Mouse (Mus musculus) hindbrain, embryonic 11.5 days (tissue): ENCODE measurements around the gene Cd79a. TPM values are rescaled to one million over a fixed set of nuclear protein-coding genes. Genes with fewer than 3 reads are reported as not detected.

Experiments used
- ATAC-seq: fragments of 200-750 bp; cut with Nextera tagmentation; 2 replicates; pipeline ENCODE4 v1.8.0; 2017; ENCODE audit warnings: mild to moderate bottlenecking, moderate TSS enrichment, moderate library complexity; ENCODE audit not compliant: low FRiP score
- DNase-seq: peaks from one replicate; pipeline ENCODE4 v3.0.0-alpha.2; 2015; ENCODE audit warnings: low spot score
- H3K27ac ChIP-seq: fragments of 300-500 bp; sonication (generic); 2 replicates; pipeline ENCODE4 v1.5.1; 2014; ENCODE audit warnings: mild to moderate bottlenecking, low read depth, low read length
- H3K27me3 ChIP-seq: fragments of 300-500 bp; sonication (generic); 2 replicates; pipeline ENCODE4 v1.6.1; 2014; ENCODE audit warnings: mild to moderate bottlenecking, low read length, moderate library complexity, mixed read lengths; ENCODE audit not compliant: control insufficient read depth, insufficient read depth
- H3K36me3 ChIP-seq: fragments of 300-500 bp; sonication (generic); 2 replicates; pipeline ENCODE4 v1.6.1; 2014; ENCODE audit warnings: mild to moderate bottlenecking, low read length, moderate library complexity, mixed read lengths; ENCODE audit not compliant: control insufficient read depth, insufficient read depth
- H3K4me1 ChIP-seq: fragments of 300-500 bp; sonication (generic); replicated peaks from 2 replicates; pipeline ENCODE4 v1.6.1; 2014; ENCODE audit warnings: low read length, mixed read lengths; ENCODE audit not compliant: control insufficient read depth, insufficient read depth
- H3K4me2 ChIP-seq: fragments of 300-500 bp; sonication (generic); replicated peaks from 2 replicates; pipeline ENCODE4 v1.6.1; 2014; ENCODE audit warnings: mild to moderate bottlenecking, low read depth, low read length
- H3K4me3 ChIP-seq: fragments of 300-500 bp; sonication (generic); 2 replicates; pipeline ENCODE4 v1.5.1; 2014; ENCODE audit warnings: low read depth, low read length
- H3K9ac ChIP-seq: fragments of 300-500 bp; sonication (generic); 2 replicates; pipeline ENCODE4 v1.6.1; 2014; ENCODE audit warnings: low read depth, low read length
- H3K9me3 ChIP-seq: fragments of 300-500 bp; sonication (generic); 2 replicates; pipeline ENCODE4 v1.6.1; 2016; ENCODE audit warnings: low read length; ENCODE audit not compliant: control insufficient read depth
- WGBS: fragments of 180-500 bp; shearing (Covaris S2); extraction: QIAGEN DNeasy Blood & Tissue Kit; methylation state at CpG from one replicate; pipeline ENCODE4 v1.1.7; 2014; 5-methylcytosine and 5-hydroxymethylcytosine counted together
- polyA plus RNA-seq: library from polyadenylated mRNA; unstranded; fragments of >200 nt; fragmentation: Nextera tagmentation; extraction: Ambion mirVana; gene quantifications from 2 replicates; pipeline ENCODE4 v1.2.1, GENCODE M21; 2014

Cd79a gene
- polyA plus RNA-seq, 1 experiment from 2014 or later: 0.39 TPM

DNA sequence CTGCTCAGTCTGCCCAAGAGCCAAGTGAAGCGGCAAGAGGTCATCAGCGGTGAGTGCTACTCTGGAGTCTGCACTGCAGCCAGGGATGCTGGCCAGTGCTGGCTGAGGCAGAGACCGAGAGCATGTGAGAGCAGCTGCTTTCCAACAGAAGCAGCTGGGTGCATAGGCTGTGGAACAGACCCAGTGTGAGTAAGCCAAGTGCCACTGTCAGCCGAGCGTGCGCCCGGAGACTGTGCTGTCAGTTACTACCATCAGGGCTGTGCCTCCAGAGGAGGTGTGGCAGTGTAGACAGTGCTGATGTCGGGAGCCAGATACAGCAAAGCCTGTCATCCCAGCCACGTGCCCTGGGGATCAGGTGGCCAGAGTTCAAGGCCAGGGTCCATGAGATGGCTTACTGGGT lies 22.5 kb downstream of the Cd79a start:
- Histone ChIP-seq H3K36me3 (peaks cover 19% of the 10 kb centered on the region), H3K4me1 (no peaks in the 10 kb centered on the region)
- DNase-seq: no peak

DNA sequence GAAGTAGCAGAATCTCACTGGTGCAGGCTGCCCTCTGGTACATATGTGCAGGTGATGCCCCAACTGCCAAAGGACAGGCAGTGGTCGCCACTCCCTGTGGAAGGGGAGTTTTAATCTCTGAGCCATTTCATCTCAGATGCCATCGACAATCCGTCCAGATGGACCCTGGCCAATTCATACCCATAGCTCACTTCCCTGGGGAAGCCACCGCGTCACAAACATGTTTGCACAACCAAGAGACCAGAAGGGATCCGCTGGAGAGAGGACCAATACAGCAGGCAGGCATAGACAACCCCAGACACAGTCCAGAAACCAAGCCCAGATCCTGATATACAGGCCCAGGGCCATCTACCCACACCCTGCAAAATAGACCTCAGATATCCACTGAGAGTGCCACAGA lies 33.3 kb downstream of the Cd79a start:
- Histone ChIP-seq H3K27ac (no peak overlapping the region), H3K9ac (no peak overlapping the region), H3K27me3 (peaks cover 57% of the 10 kb centered on the region), H3K4me2 (no peak overlapping the region), H3K9me3 (no peaks in the 10 kb centered on the region), H3K36me3 (peaks cover 6% of the 10 kb centered on the region), H3K4me1 (peaks cover 5% of the 10 kb centered on the region; the same call in 1 of the 2 replicates), H3K4me3 (no peak overlapping the region)
- WGBS: 49% methylated on average over 6 of the region's 6 CpGs
- DNase-seq (no peak), ATAC-seq (no peak)

More for the DNA sequence above, 22.5 kb downstream of the Cd79a start:
- H3K27me3 ChIP-seq: no peaks in the 10 kb centered on the region
- no peaks in the 10 kb centered on the region for H3K9me3 ChIP-seq
- H3K4me3 ChIP-seq: no peak overlapping the region
- H3K4me2 ChIP-seq: no peak overlapping the region
- ATAC-seq: no peak
- H3K27ac ChIP-seq: no peak overlapping the region
- H3K9ac ChIP-seq: no peak overlapping the region
- 95% methylated on average over 9 of the region's 9 CpGs for WGBS

DNA sequence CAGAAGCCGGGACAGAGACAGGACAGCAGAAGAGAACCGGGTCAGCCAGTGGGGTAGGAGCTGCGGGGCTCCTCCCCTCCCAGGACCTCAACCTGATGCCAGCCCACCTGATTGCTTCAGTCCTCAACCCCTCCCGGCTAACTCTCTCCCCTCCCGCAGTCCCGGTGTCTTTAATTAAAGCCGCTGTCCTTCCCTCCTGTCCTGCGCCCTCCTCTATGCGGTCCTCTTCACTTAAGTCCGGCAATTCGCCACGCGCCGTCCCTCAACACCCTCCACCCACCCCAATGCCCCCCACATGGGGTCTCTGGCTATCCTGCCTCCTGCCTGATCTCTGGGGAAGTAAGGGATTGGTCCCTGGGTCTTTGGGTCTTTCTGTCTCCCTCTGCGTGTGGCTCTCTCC lies 34.5 kb downstream of the Cd79a start:
- H3K9me3 ChIP-seq: no peaks in the 10 kb centered on the region
- no peak overlapping the region for H3K27ac ChIP-seq
- H3K36me3 ChIP-seq: no peaks in the 10 kb centered on the region
- no peak overlapping the region for H3K4me3 ChIP-seq
- peaks cover 59% of the 10 kb centered on the region for H3K27me3 ChIP-seq
- WGBS: 2% methylated on average over 15 of the region's 15 CpGs
- ATAC-seq (no peak), DNase-seq (peak; percentile 31)
- H3K4me1 ChIP-seq: peaks cover 5% of the 10 kb centered on the region; the same call in 1 of the 2 replicates
- no peak overlapping the region for H3K4me2 ChIP-seq
- H3K9ac ChIP-seq: no peak overlapping the region

DNA sequence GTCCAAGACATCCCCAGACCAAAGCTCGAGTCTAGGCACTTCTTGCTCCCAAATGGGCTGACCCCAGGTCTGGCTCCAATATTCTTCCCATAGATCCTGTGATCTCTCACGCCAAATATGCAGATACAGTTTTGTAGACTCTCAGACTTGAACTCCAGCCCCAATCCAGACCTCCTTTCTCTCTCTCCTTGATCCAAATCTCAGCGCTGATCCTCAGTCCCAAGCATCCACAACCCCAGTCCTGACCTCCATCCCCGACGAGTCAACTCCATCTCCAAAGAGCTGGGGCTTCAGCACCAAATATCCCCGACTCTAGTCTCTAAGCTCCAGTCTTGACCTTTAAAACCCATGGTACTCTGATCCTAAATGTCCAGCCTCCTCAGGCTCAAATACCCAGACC lies 46.5 kb downstream of the Cd79a start:
- WGBS: 7% methylated on average over 6 of the region's 6 CpGs
- H3K27me3 ChIP-seq: peaks cover 80% of the 10 kb centered on the region
- no peaks in the 10 kb centered on the region for H3K36me3 ChIP-seq
- no peak overlapping the region for H3K4me2 ChIP-seq
- peaks cover 8% of the 10 kb centered on the region for H3K4me1 ChIP-seq
- ATAC-seq (no peak), DNase-seq (no peak)
- H3K27ac ChIP-seq: no peak overlapping the region
- H3K9me3 ChIP-seq: no peaks in the 10 kb centered on the region
- no peak overlapping the region for H3K4me3 ChIP-seq
- no peak overlapping the region for H3K9ac ChIP-seq

DNA sequence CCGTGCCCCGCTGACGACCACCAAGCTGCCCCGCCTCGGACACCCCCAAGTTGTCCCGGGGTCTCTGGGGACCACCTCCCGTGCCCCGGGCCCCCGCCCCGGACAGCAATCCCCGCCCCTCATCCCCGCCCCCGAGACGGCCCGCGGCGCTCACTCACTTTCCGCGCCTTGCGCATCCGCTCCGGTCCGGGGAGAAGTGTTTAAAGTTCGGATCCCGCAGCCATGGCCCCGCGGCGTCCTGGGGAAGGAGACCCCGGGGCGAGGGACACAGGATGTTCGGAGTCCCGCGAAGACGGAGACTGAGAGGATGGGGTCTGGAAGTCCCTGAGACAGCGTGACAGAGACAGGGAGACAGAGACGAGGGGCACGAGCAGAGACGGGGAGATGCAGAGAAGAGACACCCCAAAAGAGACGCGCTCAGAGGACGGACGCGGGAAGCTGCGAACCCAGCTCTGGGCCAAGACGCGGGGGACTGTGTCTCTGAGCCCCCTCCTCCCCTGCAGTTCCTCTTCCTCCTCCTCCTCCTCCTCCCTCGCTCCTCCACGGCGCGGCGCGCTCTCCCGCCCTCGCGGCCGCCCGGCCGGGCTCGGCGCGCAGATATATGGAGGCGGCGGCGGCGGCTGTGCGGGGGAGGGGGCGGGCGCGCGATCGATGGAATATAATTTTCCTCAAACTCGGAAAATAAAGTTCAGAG lies 47.2 kb downstream of the Cd79a start, which contains the start of gene Gm4881:
Gene Gm4881 (minus strand): TSS at position 238 of the 694 bp plus-strand sequence.
- H3K4me1 ChIP-seq: peaks cover 8% of the 10 kb centered on the region
- no peaks in the 10 kb centered on the region for H3K9me3 ChIP-seq
- under 1% methylated on average over 50 of the region's 72 CpGs for WGBS
- DNase-seq (no peak), ATAC-seq (no peak)
- H3K9ac ChIP-seq: no peak within 1 kb of the TSS
- H3K27me3 ChIP-seq: peaks cover 82% of the 10 kb centered on the region
- peak within 1 kb of the TSS; percentile 51 for H3K4me2 ChIP-seq
- H3K36me3 ChIP-seq: no peaks in the 10 kb centered on the region
- no peak within 1 kb of the TSS for H3K27ac ChIP-seq
- peak within 1 kb of the TSS; percentile 32 for H3K4me3 ChIP-seq

DNA sequence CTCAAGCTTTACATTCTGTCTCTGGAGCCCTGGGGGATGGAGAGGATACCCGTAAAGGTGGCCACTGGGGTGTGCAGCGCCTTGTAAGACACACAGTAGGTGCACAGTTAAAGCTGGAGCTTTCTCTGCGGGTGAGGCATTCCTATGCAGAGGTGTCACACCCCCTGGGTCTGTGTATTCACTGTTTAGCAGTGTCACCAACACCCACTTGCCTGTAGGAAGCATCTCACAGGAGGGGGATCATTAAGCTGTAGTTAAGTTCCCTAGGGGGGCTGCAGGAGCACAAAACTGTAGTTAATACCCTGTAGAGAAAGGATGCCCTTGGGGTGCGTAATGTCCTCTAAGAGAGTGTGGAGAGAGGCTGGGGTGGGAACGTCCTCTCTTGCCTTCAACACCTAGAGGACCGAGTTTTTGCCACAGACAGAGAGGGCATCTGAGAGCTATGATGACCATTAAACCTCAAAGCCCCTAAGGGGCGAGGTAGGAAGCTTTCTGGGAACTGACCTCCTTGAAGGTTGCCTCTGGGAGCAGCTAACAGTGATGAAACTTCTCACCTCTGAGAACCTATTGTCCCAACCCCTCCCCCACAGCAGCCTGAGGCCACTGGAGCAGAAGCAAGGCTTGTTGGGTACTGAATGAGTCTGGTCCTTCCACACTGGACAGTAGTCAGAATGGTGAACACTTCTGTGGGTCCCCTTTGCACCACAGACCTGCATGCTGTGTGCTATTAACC lies 50.3 kb downstream of the Cd79a start:
- H3K27me3 ChIP-seq: peaks cover 89% of the 10 kb centered on the region
- H3K27ac ChIP-seq: no peak overlapping the region
- 5% methylated on average over 7 of the region's 7 CpGs for WGBS
- H3K4me1 ChIP-seq: peaks cover 20% of the 10 kb centered on the region
- H3K36me3 ChIP-seq: no peaks in the 10 kb centered on the region
- H3K9me3 ChIP-seq: no peaks in the 10 kb centered on the region
- DNase-seq: no peak
- no peak overlapping the region for H3K9ac ChIP-seq
- no peak for ATAC-seq
- no peak overlapping the region for H3K4me3 ChIP-seq
- no peak overlapping the region for H3K4me2 ChIP-seq

DNA sequence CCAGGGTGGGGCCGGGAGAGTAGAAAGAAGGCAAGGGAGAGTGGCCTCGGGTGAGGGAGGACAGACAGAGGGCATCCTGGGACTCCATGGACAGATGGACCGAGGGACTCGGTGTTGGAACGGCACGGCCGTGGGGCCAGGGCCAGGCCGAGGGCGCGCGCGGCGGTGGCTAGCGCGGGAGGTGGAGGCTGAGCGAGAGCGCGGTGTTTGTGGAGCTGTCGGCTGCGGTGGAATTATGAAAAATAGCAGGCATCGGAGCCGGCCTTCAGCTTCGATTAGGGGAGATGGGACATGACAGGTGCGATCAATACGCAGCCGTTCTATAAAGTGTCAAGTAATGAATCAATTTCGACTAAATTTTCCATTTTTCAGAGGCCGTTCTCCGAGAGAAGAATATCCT lies 51.6 kb downstream of the Cd79a start:
- no peaks in the 10 kb centered on the region for H3K9me3 ChIP-seq
- no peak overlapping the region; the same call in 1 of the 2 replicates for H3K4me2 ChIP-seq
- H3K36me3 ChIP-seq: no peaks in the 10 kb centered on the region
- H3K27me3 ChIP-seq: peaks cover 82% of the 10 kb centered on the region
- DNase-seq: peak; percentile 56
- no peak overlapping the region for H3K27ac ChIP-seq
- H3K4me3 ChIP-seq: no peak overlapping the region; the same call in 1 of the 2 replicates
- ATAC-seq: no peak
- no peak overlapping the region for H3K9ac ChIP-seq
- 2% methylated on average over 29 of the region's 29 CpGs for WGBS
- peaks cover 21% of the 10 kb centered on the region for H3K4me1 ChIP-seq

DNA sequence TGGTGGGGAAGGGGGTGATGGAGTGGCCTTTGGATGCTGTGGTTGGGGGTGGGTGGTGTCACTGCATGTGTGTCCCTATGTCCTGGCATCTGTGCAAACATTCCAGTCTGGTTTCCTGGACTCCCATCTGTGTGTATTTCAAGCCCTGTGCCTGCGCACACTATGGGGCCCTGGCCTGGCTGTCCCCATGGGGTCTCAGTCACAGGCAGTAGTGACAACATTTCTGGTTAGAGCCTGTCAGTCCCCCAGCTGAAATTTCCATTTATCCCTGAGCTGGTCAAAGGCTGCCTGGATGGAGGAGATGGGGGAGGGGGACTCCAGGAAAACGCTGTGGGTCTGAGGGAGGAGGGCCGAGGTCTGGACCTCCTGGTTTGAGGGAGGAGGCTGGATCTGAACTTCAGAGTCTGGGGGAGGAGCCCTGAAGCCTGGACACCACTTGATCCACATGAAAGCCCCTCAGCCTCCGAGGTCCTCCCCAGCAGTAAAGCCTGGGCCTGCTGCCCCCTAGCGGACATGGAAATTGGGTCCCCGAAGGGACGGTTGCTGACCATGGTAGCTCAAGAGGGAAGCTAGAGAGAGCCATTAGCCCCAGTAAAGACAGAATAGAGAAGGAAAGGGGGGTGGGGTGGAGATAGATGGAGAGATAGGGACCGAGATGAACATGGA lies 52.9 kb downstream of the Cd79a start:
- Histone ChIP-seq H3K9ac (no peak overlapping the region), H3K27ac (peak overlapping the region; percentile 65; the same call in 1 of the 2 replicates), H3K27me3 (peaks cover 79% of the 10 kb centered on the region), H3K4me3 (no peak overlapping the region), H3K36me3 (no peaks in the 10 kb centered on the region), H3K4me1 (peaks cover 25% of the 10 kb centered on the region), H3K9me3 (no peaks in the 10 kb centered on the region), H3K4me2 (no peak overlapping the region)
- 0% methylated on average over 8 of the region's 8 CpGs for WGBS
- peak; percentile 94 for DNase-seq
- ATAC-seq: peak; percentile 68
